15 mouse cellular contexts compared by ENCODE assay signal in the genomic region with DNA sequence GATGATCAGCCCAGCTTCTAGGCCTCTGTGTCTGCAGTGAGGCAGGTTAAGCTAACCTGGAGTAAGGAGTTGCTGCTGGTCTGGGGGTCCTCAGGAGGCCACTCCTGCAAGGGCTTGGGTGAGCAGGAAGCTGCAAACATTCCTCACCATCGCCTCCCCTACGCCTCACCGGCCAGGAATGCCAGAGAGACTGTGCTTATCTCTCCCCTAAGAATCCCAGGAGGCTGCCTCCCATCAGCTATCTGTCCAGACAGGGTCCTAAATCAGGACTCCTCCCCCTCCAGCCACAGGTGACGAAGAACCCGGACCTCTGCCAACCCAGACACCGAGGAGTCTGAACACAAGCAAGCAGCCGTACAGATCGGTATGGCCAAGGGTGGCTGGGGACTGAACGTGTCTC. TPM values are rescaled to one million over a fixed set of nuclear protein-coding genes. Genes with fewer than 3 reads are reported as not detected.
DNase-seq lines count a peak whose midpoint lies in the region; ATAC-seq lines count a peak whose summit lies in the region.
"Had no signal": no experiment of that assay in that cellular context is flagged by ENCODE, and none has a peak within 500 bp of the region (broad histone marks: within the 10 kb centered on the region; RNA-seq: fewer than 3 reads in every experiment).

No protein-coding gene starts in this region.

- peak; percentile 38 for DNase-seq in embryo, embryonic 10 days (ENCODE audit: low spot score)
- DNase-seq in embryo, embryonic 10.5 days (ENCODE audit: low spot score) = no peak
- DNase-seq in kidney, postnatal 10 days = peak; percentile 41
- DNase-seq in kidney, postnatal 14 days = no peak
- DNase-seq in 3T3-L1 (ENCODE audit: low read depth, low spot score) = peak; percentile 74
- DNase-seq in layer of hippocampus, postnatal 10 days (ENCODE audit: low spot score in 2 of 2) = no peak

- H3K4me1 ChIP-seq in intestine, embryonic 15.5 days (replicated peaks) = peaks cover 24% of the 10 kb centered on the region
- H3K4me1 ChIP-seq in hindbrain, embryonic 16.5 days (ENCODE audit: control insufficient read depth, insufficient read depth, low read depth, low read length) = no peaks in the 10 kb centered on the region
- H3K4me1 ChIP-seq: megakaryocyte, embryonic 14.5 days had no signal

- ATAC-seq in intestine, embryonic 15.5 days = peak; percentile 35
- ATAC-seq in hindbrain, embryonic 16.5 days = no peak
- ATAC-seq: hindbrain, postnatal 0 days had no signal

- H3K27ac ChIP-seq in intestine, embryonic 15.5 days = no peak overlapping the region
- no peak overlapping the region for H3K27ac ChIP-seq in hindbrain, embryonic 16.5 days (ENCODE audit: low read depth, low read length)
- H3K27ac ChIP-seq: hindbrain, postnatal 0 days had no signal

- H3K9ac ChIP-seq in intestine, embryonic 15.5 days = no peak overlapping the region
- H3K9ac ChIP-seq in hindbrain, embryonic 16.5 days (ENCODE audit: low read depth, low read length) = no peak overlapping the region

- WGBS in intestine, embryonic 15.5 days = 27% methylated on average over 9 of the region's 9 CpGs
- 80% methylated on average over 9 of the region's 9 CpGs for WGBS in hindbrain, embryonic 16.5 days

- no peaks in the 10 kb centered on the region for H3K27me3 ChIP-seq in intestine, embryonic 15.5 days (replicated peaks)
- no peaks in the 10 kb centered on the region for H3K27me3 ChIP-seq in hindbrain, embryonic 16.5 days (replicated peaks; ENCODE audit: control insufficient read depth, insufficient read depth, low read length)

- no peak overlapping the region for H3K4me3 ChIP-seq in intestine, embryonic 15.5 days (replicated peaks)
- no peak overlapping the region for H3K4me3 ChIP-seq in hindbrain, embryonic 16.5 days (ENCODE audit: low read length)
- H3K4me3 ChIP-seq: megakaryocyte, embryonic 14.5 days had no signal

- H3K4me2 ChIP-seq in intestine, embryonic 15.5 days (replicated peaks) = no peak overlapping the region
- no peak overlapping the region for H3K4me2 ChIP-seq in hindbrain, embryonic 16.5 days (ENCODE audit: low read length)

- H3K9me3 ChIP-seq in intestine, embryonic 15.5 days = no peaks in the 10 kb centered on the region
- no peaks in the 10 kb centered on the region for H3K9me3 ChIP-seq in hindbrain, embryonic 16.5 days (ENCODE audit: control insufficient read depth, low read length)
- H3K9me3 ChIP-seq: megakaryocyte, embryonic 14.5 days had no signal

- no peaks in the 10 kb centered on the region for H3K36me3 ChIP-seq in intestine, embryonic 15.5 days
- H3K36me3 ChIP-seq in hindbrain, embryonic 16.5 days (ENCODE audit: control insufficient read depth, insufficient read depth, low read length) = no peaks in the 10 kb centered on the region
- H3K36me3 ChIP-seq: G1E had no signal

RNA-seq across cellular contexts. Expression of gene Gm26897, which starts 56.8 kb away (rescaled TPM):
- polyA plus RNA-seq in intestine, embryonic 15.5 days (2015; fragmentation: Nextera tagmentation; extraction: Ambion mirVana) = not detected in 2 replicates
- total RNA-seq in layer of hippocampus, postnatal 10 days (2021) = not detected
- not detected in 2 replicates for polyA plus RNA-seq in hindbrain, embryonic 16.5 days (2015; fragmentation: Nextera tagmentation; extraction: Ambion mirVana)
- total RNA-seq: G1E; gastrocnemius, adult 8-10 months; hindbrain, postnatal 0 days; layer of hippocampus, postnatal 14 days; liver, adult 2 months had no signal
- polyA plus RNA-seq: cortical plate, adult 2 months; G1E; hindbrain, postnatal 0 days; liver, adult 2 months had no signal

Comparison
In these comparisons a context has a peak if more than half of its experiments do, and no peak if none do; other contexts are left out.
1. DNase-seq: peak in embryo, embryonic 10 days (single experiment), kidney, postnatal 10 days (single experiment) and 3T3-L1 (single experiment); none in embryo, embryonic 10.5 days (single experiment), kidney, postnatal 14 days (single experiment) and layer of hippocampus, postnatal 10 days (0 of 2).